Mouse (Mus musculus) testis, adult 2 months (tissue): Measurements from ENCODE around the gene Hebp1. TPM values are rescaled to one million over a fixed set of nuclear protein-coding genes. Genes with fewer than 3 reads are reported as not detected.

ENCODE experiments used
- H3K27ac ChIP-seq: fragments of 200-500 bp; 2 replicates; pipeline ENCODE4 v1.5.1; 2012; ENCODE audit warnings: low read depth, low read length; ENCODE audit not compliant: control insufficient read depth, insufficient read depth
- H3K27me3 ChIP-seq: fragments of 200-500 bp; 2 replicates; pipeline ENCODE4 v1.6.1; 2012; ENCODE audit warnings: mild to moderate bottlenecking, low read length, moderate library complexity; ENCODE audit not compliant: control insufficient read depth, insufficient read depth
- H3K36me3 ChIP-seq: fragments of 200-500 bp; 2 replicates; pipeline ENCODE4 v1.6.1; 2012; ENCODE audit warnings: mild to moderate bottlenecking, low read length; ENCODE audit not compliant: control insufficient read depth, insufficient read depth
- H3K4me1 ChIP-seq: fragments of 200-500 bp; 2 replicates; pipeline ENCODE4 v1.6.1; 2012; ENCODE audit warnings: low read length; ENCODE audit not compliant: control insufficient read depth, insufficient read depth
- H3K4me3 ChIP-seq: fragments of 200-500 bp; 2 replicates; pipeline ENCODE4 v1.5.1; 2012; ENCODE audit warnings: low read depth, mild to moderate bottlenecking, low read length, moderate library complexity, mixed read lengths; ENCODE audit not compliant: control insufficient read depth
- CTCF ChIP-seq: fragments of 200-500 bp; IDR thresholded peaks from 2 replicates; pipeline ENCODE4 v1.5.1; 2012; ENCODE audit warnings: low read depth, mild to moderate bottlenecking, inconsistent platforms, low read length, moderate library complexity; ENCODE audit not compliant: control insufficient read depth, insufficient read depth, insufficient replicate concordance
- POLR2A ChIP-seq: fragments of 200-500 bp; IDR thresholded peaks from 2 replicates; pipeline ENCODE4 v1.6.1; 2012; ENCODE audit warnings: low read depth, mild to moderate bottlenecking, inconsistent platforms, low read length, moderate library complexity; ENCODE audit not compliant: control insufficient read depth
- polyA plus RNA-seq: library from polyadenylated mRNA; depleted of rRNA; stranded (reverse); fragments of >200 nt; gene quantifications from 2 replicates; pipeline ENCODE4 v1.2.3, GENCODE M21; 2012; rRNA removed

Gene Hebp1
- polyA plus RNA-seq, 1 experiment: 4.9 TPM

- TF ChIP-seq POLR2A (no peak), CTCF (peak; percentile 75; the same call in 1 of the 2 replicates)
- Histone ChIP-seq H3K4me3 (peak overlapping the region; percentile 37), H3K4me1 (peaks cover 5% of the 10 kb centered on the region; the same call in 1 of the 2 replicates), H3K36me3 (no peaks in the 10 kb centered on the region), H3K27me3 (no peaks in the 10 kb centered on the region), H3K27ac (no peak overlapping the region)
Measured at GRCm38 (mm10) chr6:135087721-135088451, 109.9 kb downstream of the Hebp1 start.

Other genes starting within 250 kb of the Hebp1 start
- 0.48 and 0.75 TPM in 2 replicates for gene Apold1, start 216.3 kb downstream of the Hebp1 start, polyA plus RNA-seq
- gene Ddx47, start 186.4 kb downstream of the Hebp1 start, polyA plus RNA-seq: 18.8 and 20.3 TPM in 2 replicates
- 0.06 and 0.46 TPM in 2 replicates for gene Gprc5a, start 132.4 kb downstream of the Hebp1 start, polyA plus RNA-seq
- 0.60 and 0.65 TPM in 2 replicates for gene Gprc5d, start 79.7 kb downstream of the Hebp1 start, polyA plus RNA-seq
- gene Fam234b, start within 50 bp of the Hebp1 start, polyA plus RNA-seq: 18.3 and 20.9 TPM in 2 replicates
- 4,178 and 4,188 TPM in 2 replicates for gene Gsg1, start 56.3 kb upstream of the Hebp1 start, polyA plus RNA-seq
- gene Pbp2, start 112.4 kb upstream of the Hebp1 start, polyA plus RNA-seq: 232 and 235 TPM in 2 replicates
- 3.2 and 3.7 TPM in 2 replicates for gene Emp1, start 164.5 kb upstream of the Hebp1 start, polyA plus RNA-seq